Mouse (Mus musculus) embryonic facial prominence, embryonic 14.5 days (tissue): ENCODE data around the gene Cnnm4. TPM values are rescaled to one million over a fixed set of nuclear protein-coding genes. Genes with fewer than 3 reads are reported as not detected.
A peak's percentile ranks its signal among the peaks of the same experiment; 100 is the strongest.

ENCODE experiments used
- ATAC-seq: fragments of 200-750 bp; cut with Nextera tagmentation; 2 replicates; pipeline ENCODE4 v1.8.0; 2017; ENCODE audit warnings: low read depth, moderate number of reproducible peaks, moderate TSS enrichment
- DNase-seq: peaks from one replicate; pipeline ENCODE4 v3.0.0-alpha.2; 2015; ENCODE audit warnings: low spot score
- H3K27ac ChIP-seq: fragments of 300-500 bp; sonication (generic); replicated peaks from 2 replicates; pipeline ENCODE4 v1.5.1; 2014; ENCODE audit warnings: low read depth, mild to moderate bottlenecking, low read length, moderate library complexity
- H3K27me3 ChIP-seq: fragments of 300-500 bp; sonication (generic); replicated peaks from 2 replicates; pipeline ENCODE4 v1.6.1; 2014; ENCODE audit warnings: low read length; ENCODE audit not compliant: control insufficient read depth, insufficient read depth
- H3K36me3 ChIP-seq: fragments of 300-500 bp; sonication (generic); 2 replicates; pipeline ENCODE4 v1.6.1; 2014; ENCODE audit warnings: low read length, mixed read lengths; ENCODE audit not compliant: control insufficient read depth, insufficient read depth
- H3K4me1 ChIP-seq: fragments of 300-500 bp; sonication (generic); 2 replicates; pipeline ENCODE4 v1.6.1; 2014; ENCODE audit warnings: antibody characterized with exemption, low read length; ENCODE audit not compliant: control insufficient read depth, insufficient read depth
- H3K4me2 ChIP-seq: fragments of 300-500 bp; sonication (generic); 2 replicates; pipeline ENCODE4 v1.6.1; 2014; ENCODE audit warnings: low read depth, mild to moderate bottlenecking, low read length, moderate library complexity, mixed read lengths
- H3K4me3 ChIP-seq: fragments of 300-500 bp; sonication (generic); 2 replicates; pipeline ENCODE4 v1.5.1; 2014; ENCODE audit warnings: low read depth, mild to moderate bottlenecking, low read length
- H3K9ac ChIP-seq: fragments of 300-500 bp; sonication (generic); 2 replicates; pipeline ENCODE4 v1.6.1; 2014; ENCODE audit warnings: low read depth, mild to moderate bottlenecking, low read length, moderate library complexity, mixed read lengths
- H3K9me3 ChIP-seq: fragments of 300-500 bp; sonication (generic); 2 replicates; pipeline ENCODE4 v1.6.1; 2016; ENCODE audit warnings: low read length; ENCODE audit not compliant: control insufficient read depth
- WGBS: fragments of 180-500 bp; shearing (Covaris S2); extraction: QIAGEN DNeasy Blood & Tissue Kit; methylation state at CpG from one replicate; pipeline ENCODE4 v1.1.7; 2014; 5-methylcytosine and 5-hydroxymethylcytosine counted together
- polyA plus RNA-seq: library from polyadenylated mRNA; unstranded; fragments of >200 nt; fragmentation: Nextera tagmentation; extraction: Ambion mirVana; gene quantifications from 2 replicates; pipeline ENCODE4 v1.2.1, GENCODE M21; 2014

Gene Cnnm4
- polyA plus RNA-seq, 1 experiment from 2014 or later: 13.5 TPM

DNA sequence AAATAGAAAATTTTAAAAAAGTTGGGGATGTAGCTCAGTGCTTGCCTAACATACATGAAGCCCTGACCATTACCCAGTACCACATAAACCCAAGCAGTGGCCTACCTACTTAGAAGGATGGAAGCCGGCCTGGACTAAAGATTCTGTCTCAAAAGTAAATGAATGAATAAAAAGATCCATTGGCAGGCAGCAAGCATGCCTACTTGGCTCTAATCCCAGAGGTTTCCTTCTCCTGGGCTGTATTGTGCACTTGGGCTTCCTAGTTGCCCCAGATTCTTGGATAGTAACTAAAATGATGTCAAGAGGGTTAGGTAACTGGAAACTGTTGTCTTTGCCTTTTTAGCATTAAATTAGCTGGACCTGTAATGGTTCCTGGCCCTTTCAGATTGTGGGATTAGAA is 41.9 kb downstream of the Cnnm4 start:
- 7% methylated on average over 1 of the region's 1 CpGs for WGBS
- no peak for ATAC-seq
- Histone ChIP-seq H3K27me3 (no peaks in the 10 kb centered on the region), H3K27ac (no peak overlapping the region), H3K4me3 (peak overlapping the region; percentile 96), H3K4me1 (peaks cover 17% of the 10 kb centered on the region), H3K9me3 (no peaks in the 10 kb centered on the region), H3K9ac (peak overlapping the region; percentile 85), H3K36me3 (peaks cover 20% of the 10 kb centered on the region; the same call in 1 of the 2 replicates), H3K4me2 (peak overlapping the region; percentile 64)
- peak; percentile 26 for DNase-seq

DNA sequence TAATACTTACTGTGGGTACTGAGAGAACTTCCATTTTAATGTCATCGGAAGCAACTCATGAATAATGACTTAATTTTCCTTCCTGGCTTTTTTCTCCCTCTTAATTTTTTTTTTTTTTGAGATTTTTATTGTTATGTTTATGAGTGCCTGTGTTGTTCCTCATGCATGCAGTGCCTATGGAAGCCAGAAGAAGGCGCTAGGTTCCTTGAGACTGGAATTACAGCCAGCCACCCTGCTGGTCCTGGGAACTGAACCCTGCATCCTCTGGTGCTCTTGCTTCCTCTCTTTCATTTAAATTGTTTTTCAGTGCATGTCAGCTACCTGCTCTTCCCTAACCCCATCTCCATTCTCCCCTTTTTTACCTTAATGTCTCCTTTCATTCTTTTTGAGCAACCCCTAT is 42.3 kb downstream of the Cnnm4 start:
- peaks cover 24% of the 10 kb centered on the region for H3K36me3 ChIP-seq
- H3K4me1 ChIP-seq: peaks cover 17% of the 10 kb centered on the region

DNA sequence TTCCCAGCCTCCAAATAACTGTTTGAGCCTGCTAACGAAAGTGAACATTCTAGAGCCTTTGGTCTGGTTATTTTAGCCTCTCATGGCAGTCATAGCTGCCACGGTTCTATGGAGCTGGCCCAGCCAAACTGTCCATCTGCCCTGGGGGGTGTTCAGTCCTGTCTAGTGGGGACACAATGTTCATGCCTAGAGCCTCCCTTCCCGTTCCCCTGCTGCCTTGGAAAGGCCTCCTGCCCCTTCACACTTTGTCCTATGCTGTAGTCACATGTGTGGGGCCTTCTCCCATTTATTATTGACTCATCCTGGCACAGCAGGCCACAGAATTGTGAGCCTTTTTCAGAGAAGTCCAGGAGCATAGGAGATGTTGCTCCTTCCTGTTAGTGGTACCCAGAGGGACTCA is 46.8 kb downstream of the Cnnm4 start:
- H3K27me3 ChIP-seq: no peaks in the 10 kb centered on the region
- H3K36me3 ChIP-seq: peaks cover 66% of the 10 kb centered on the region
- DNase-seq (no peak), ATAC-seq (no peak)
- no peaks in the 10 kb centered on the region for H3K9me3 ChIP-seq
- H3K27ac ChIP-seq: no peak overlapping the region
- H3K4me2 ChIP-seq: no peak overlapping the region
- H3K4me3 ChIP-seq: no peak overlapping the region
- WGBS: 76% methylated on average over 3 of the region's 3 CpGs
- peaks cover 14% of the 10 kb centered on the region for H3K4me1 ChIP-seq
- H3K9ac ChIP-seq: no peak overlapping the region; the same call in 1 of the 2 replicates

More for the DNA sequence above, 42.3 kb downstream of the Cnnm4 start:
- Histone ChIP-seq H3K9me3 (no peaks in the 10 kb centered on the region), H3K9ac (no peak overlapping the region), H3K4me2 (peak overlapping the region; percentile 64), H3K4me3 (peak overlapping the region; percentile 96), H3K27me3 (no peaks in the 10 kb centered on the region), H3K27ac (no peak overlapping the region)
- 52% methylated on average over 2 of the region's 2 CpGs for WGBS
- DNase-seq (peak; percentile 32), ATAC-seq (no peak)

DNA sequence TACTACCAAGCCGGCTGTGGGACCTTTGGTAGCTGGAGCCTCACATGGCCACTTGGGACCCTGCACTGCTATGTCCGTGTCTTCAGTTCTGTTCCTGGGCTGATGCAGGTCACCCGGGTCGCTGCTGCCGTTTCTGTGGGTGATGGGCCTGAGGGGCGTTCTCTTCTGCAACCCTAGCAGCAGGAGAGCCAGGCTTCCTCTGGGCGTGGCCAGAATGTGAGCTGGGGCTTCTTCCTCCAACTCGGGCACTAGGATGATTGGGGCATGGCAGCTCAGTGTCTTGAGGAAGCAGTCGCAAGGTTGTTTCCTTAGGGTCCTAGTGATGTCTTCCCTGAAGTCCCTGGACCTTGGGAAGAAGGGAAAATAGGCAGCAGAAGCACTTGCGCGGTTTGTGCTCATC is 48.2 kb downstream of the Cnnm4 start:
- no peaks in the 10 kb centered on the region for H3K9me3 ChIP-seq
- H3K4me1 ChIP-seq: peaks cover 3% of the 10 kb centered on the region
- no peaks in the 10 kb centered on the region for H3K27me3 ChIP-seq
- no peak overlapping the region for H3K4me3 ChIP-seq
- no peak overlapping the region for H3K9ac ChIP-seq
- H3K4me2 ChIP-seq: no peak overlapping the region
- WGBS: 79% methylated on average over 11 of the region's 11 CpGs
- DNase-seq (no peak), ATAC-seq (no peak)
- H3K27ac ChIP-seq: no peak overlapping the region
- peaks cover 72% of the 10 kb centered on the region for H3K36me3 ChIP-seq

DNA sequence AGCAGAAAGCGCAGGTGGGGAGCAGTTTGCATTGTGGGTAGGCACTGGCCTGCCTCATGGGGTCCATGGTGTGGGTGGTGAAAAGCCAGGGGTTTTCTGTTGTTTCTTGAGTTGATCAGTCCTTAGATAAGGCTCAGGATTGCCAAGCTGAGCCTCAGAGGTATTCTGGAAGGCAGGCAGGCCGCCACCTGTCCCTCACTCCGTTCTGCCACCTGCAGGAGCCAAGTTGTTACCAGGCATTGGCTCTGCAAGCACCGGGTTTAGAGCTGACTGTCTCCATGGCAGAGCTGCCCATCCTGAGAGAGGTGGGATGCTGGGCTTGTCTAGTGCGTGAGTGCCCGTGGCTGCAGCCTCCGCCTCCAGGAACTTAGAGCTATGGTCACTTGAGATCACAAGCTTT is 50.8 kb downstream of the Cnnm4 start:
- Histone ChIP-seq H3K9ac (no peak overlapping the region), H3K27ac (no peak overlapping the region), H3K4me3 (no peak overlapping the region), H3K27me3 (no peaks in the 10 kb centered on the region), H3K36me3 (peaks cover 85% of the 10 kb centered on the region), H3K4me2 (no peak overlapping the region), H3K9me3 (no peaks in the 10 kb centered on the region), H3K4me1 (no peaks in the 10 kb centered on the region)
- WGBS: 93% methylated on average over 7 of the region's 7 CpGs
- no peak for DNase-seq
- ATAC-seq: no peak

DNA sequence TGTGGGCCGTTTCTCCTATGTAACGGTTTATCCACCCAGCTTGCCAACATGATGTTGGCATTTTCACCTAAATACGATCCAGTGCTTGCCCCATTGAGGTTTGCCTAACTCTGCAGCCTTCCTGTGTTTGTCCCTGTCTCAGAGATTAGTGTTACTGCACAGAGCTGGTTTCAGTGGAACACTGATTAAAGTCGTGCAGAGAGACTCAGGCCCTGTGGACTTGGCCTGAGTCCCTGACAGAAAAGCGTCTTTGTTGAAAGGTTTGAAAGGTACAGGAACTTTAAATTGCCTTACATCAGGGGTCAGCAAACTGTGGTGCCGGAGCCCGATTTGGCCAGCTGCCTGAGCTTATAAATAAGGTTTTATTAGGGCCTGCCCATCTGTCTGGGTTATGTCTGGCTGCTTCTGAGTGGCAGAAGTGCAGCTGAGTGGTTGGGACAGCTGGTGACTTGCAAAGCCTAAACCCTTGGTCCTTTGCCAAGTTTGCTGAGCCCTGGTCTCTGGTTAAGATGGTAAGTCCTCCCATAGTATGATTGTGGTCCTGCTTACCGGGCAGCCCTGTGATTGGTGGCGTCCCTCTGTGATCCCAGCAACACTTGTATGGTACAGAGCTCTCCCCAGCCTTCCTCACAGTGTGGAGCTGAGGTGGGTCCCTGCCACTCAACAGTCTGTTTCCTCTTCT is 52.1 kb downstream of the Cnnm4 start:
- peak; percentile 93 for DNase-seq
- Histone ChIP-seq H3K4me3 (no peak overlapping the region), H3K4me1 (no peaks in the 10 kb centered on the region), H3K9ac (no peak overlapping the region), H3K9me3 (no peaks in the 10 kb centered on the region), H3K27ac (no peak overlapping the region; the same call in 1 of the 2 replicates), H3K36me3 (peaks cover 82% of the 10 kb centered on the region), H3K4me2 (no peak overlapping the region), H3K27me3 (no peaks in the 10 kb centered on the region)
- 73% methylated on average over 9 of the region's 9 CpGs for WGBS
- peak; percentile 63 for ATAC-seq

DNA sequence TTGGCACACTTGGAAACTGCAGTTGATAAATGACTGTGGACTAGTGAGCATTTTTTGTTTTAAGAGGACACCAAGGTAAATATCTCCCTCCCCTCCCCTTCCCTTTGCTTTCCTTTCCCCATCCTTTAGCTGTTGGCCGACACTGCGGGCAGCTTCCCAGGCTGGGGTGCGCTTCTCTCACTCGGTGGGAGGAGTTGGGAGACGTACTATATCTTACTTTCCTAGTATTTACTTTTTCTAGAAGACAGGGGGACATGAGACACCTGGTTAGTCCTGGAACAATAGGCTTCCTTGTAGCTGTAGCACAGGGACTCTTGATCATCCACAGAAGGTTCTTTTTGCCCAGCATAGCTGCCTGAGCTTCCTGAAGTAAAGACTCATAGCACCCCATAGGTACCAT is 52.6 kb downstream of the Cnnm4 start:
- Histone ChIP-seq H3K4me1 (no peaks in the 10 kb centered on the region), H3K27me3 (no peaks in the 10 kb centered on the region), H3K36me3 (peaks cover 77% of the 10 kb centered on the region), H3K9me3 (no peaks in the 10 kb centered on the region), H3K27ac (no peak overlapping the region), H3K4me3 (no peak overlapping the region), H3K4me2 (no peak overlapping the region), H3K9ac (no peak overlapping the region)
- ATAC-seq (no peak), DNase-seq (no peak)
- WGBS: 87% methylated on average over 5 of the region's 5 CpGs

DNA sequence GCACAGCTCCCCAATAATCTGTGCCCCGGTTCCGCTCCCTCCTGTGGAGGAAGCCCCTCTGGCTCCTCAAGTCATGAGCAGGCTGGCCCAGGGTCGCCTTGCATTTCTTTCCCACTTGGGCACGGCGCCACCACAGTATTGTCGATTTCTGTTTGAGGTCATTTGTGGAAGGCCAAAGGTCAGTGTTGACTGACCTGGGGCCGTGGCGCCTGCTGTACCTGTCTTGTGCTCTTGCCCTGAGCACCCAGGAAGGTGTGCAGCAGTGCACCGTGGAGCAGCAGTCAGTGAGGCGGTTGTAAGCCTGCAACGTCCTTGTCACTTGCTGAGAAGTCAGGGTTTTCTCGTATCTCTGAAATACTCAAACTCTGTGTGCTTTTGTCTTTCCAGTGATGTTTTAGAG is 54.4 kb downstream of the Cnnm4 start:
- Histone ChIP-seq H3K27me3 (no peaks in the 10 kb centered on the region), H3K9ac (no peak overlapping the region), H3K9me3 (no peaks in the 10 kb centered on the region), H3K4me1 (no peaks in the 10 kb centered on the region), H3K4me2 (no peak overlapping the region), H3K27ac (no peak overlapping the region), H3K4me3 (no peak overlapping the region), H3K36me3 (peaks cover 60% of the 10 kb centered on the region)
- ATAC-seq: no peak
- DNase-seq: no peak
- WGBS: 87% methylated on average over 12 of the region's 12 CpGs

DNA sequence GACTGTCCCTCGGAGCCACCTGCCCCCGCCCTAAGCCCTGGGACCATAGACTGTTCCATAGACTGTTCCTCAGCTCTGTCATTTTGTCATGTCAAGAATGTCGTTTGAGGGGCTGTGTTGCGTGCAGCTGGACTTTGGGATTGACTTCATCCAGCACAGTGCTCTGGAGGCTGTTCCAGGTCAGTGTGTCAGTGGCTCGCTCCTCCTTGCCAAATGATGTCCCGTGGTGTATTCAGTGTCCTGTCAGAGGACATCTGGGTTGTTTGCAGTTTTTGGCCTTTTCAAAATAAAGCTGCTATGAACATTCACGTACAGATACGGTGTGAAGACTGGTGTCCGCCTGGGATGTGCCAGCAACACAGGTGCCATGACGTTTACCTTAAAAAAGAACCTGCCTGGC is 55.5 kb downstream of the Cnnm4 start:
- WGBS: 90% methylated on average over 10 of the region's 10 CpGs
- DNase-seq (no peak), ATAC-seq (no peak)
- no peaks in the 10 kb centered on the region for H3K4me1 ChIP-seq
- peaks cover 49% of the 10 kb centered on the region for H3K36me3 ChIP-seq
- no peak overlapping the region for H3K4me3 ChIP-seq
- H3K4me2 ChIP-seq: no peak overlapping the region
- no peaks in the 10 kb centered on the region for H3K27me3 ChIP-seq
- no peak overlapping the region for H3K27ac ChIP-seq
- no peak overlapping the region for H3K9ac ChIP-seq
- H3K9me3 ChIP-seq: no peaks in the 10 kb centered on the region
